Mouse (Mus musculus) megakaryocyte-erythroid progenitor cell, adult 5-6 weeks (primary cell): Measurements from ENCODE around the gene Gm37240. TPM values are rescaled to one million over a fixed set of nuclear protein-coding genes. Genes with fewer than 3 reads are reported as not detected.
"Not testable (repeated sequence)": the region's sequence is repeated elsewhere in the genome, so short reads cannot be mapped to it uniquely, and the experiment has no call there.

ENCODE experiments used
- ATAC-seq: replicated peaks from 2 replicates; pipeline ENCODE4 v1.8.0; 2016; ENCODE audit warnings: mild to moderate bottlenecking, inconsistent platforms; ENCODE audit not compliant: severe bottlenecking, poor library complexity, low FRiP score, low TSS enrichment
- total RNA-seq, 2 experiments: library from RNA; stranded (forward) in 1 of 2; stranded (reverse) in 1 of 2; fragments of 200-1000, 215-1000 nt in 1 of 2; fragments of >200 nt in 1 of 2; fragmentation: Nextera tagmentation in 1 of 2; gene quantifications; 2 replicates each; pipeline ENCODE4 v1.2.3; 2014 to 2017

Gm37240 gene
- total RNA-seq, 2 experiments from 2014 or later = not detected

GRCm38 (mm10) chr3:84865684-84866083 lies 1021.6 kb downstream of the Gm37240 start:
- no peak for ATAC-seq

GRCm38 (mm10) chr3:84861817-84862216 lies 1025.5 kb downstream of the Gm37240 start:
- not testable (repeated sequence) for ATAC-seq

GRCm38 (mm10) chr3:84860669-84861068 lies 1026.6 kb downstream of the Gm37240 start:
- ATAC-seq = no peak

- ATAC-seq = peak; percentile 83
Measured at GRCm38 (mm10) chr3:84854440-84854839, 1032.9 kb downstream of the Gm37240 start.

- ATAC-seq = no peak
Measured at GRCm38 (mm10) chr3:84852877-84853276, 1034.4 kb downstream of the Gm37240 start.

GRCm38 (mm10) chr3:84851801-84852200 lies 1035.5 kb downstream of the Gm37240 start:
- no peak for ATAC-seq

- ATAC-seq = no peak
Measured at GRCm38 (mm10) chr3:84850418-84850817, 1036.9 kb downstream of the Gm37240 start.

- ATAC-seq = peak; percentile 88
Measured at GRCm38 (mm10) chr3:84848798-84849197, 1038.5 kb downstream of the Gm37240 start.

- ATAC-seq = no peak
Measured at GRCm38 (mm10) chr3:84843594-84843993, 1043.7 kb downstream of the Gm37240 start.

GRCm38 (mm10) chr3:84842793-84843192 lies 1044.5 kb downstream of the Gm37240 start:
- ATAC-seq = no peak

GRCm38 (mm10) chr3:84841271-84841670 lies 1046.0 kb downstream of the Gm37240 start:
- ATAC-seq = no peak

- ATAC-seq = no peak
Measured at GRCm38 (mm10) chr3:84839499-84839898, 1047.8 kb downstream of the Gm37240 start.

GRCm38 (mm10) chr3:84837984-84838383 lies 1049.3 kb downstream of the Gm37240 start:
- no peak for ATAC-seq

- peak; percentile 75 for ATAC-seq
Measured at GRCm38 (mm10) chr3:84836029-84836428, 1051.3 kb downstream of the Gm37240 start.

GRCm38 (mm10) chr3:84829366-84829765 lies 1058.0 kb downstream of the Gm37240 start:
- ATAC-seq = no peak

GRCm38 (mm10) chr3:84827617-84828016 lies 1059.7 kb downstream of the Gm37240 start:
- ATAC-seq = no peak

- ATAC-seq = no peak
Measured at GRCm38 (mm10) chr3:84826938-84827337, 1060.4 kb downstream of the Gm37240 start.

- peak; percentile 63 for ATAC-seq
Measured at GRCm38 (mm10) chr3:84826405-84826804, 1060.9 kb downstream of the Gm37240 start.

- ATAC-seq = peak; percentile 37
Measured at GRCm38 (mm10) chr3:84825990-84826389, 1061.3 kb downstream of the Gm37240 start.

- ATAC-seq = no peak
Measured at GRCm38 (mm10) chr3:84820654-84821201, 1066.6 kb downstream of the Gm37240 start.

GRCm38 (mm10) chr3:84816951-84817350 lies 1070.4 kb downstream of the Gm37240 start:
- ATAC-seq = no peak

- peak; percentile 35 for ATAC-seq
Measured at GRCm38 (mm10) chr3:84815461-84815860, 1071.9 kb downstream of the Gm37240 start.
